Mouse (Mus musculus): ENCODE measurements around the gene Klf2. TPM values are rescaled to one million over a fixed set of nuclear protein-coding genes. Genes with fewer than 3 reads are reported as not detected.

Gene Klf2
- polyA plus RNA-seq, 3 experiments from 2014 or later = 21.0 to 28.1 (median 24.3) TPM

DNA sequence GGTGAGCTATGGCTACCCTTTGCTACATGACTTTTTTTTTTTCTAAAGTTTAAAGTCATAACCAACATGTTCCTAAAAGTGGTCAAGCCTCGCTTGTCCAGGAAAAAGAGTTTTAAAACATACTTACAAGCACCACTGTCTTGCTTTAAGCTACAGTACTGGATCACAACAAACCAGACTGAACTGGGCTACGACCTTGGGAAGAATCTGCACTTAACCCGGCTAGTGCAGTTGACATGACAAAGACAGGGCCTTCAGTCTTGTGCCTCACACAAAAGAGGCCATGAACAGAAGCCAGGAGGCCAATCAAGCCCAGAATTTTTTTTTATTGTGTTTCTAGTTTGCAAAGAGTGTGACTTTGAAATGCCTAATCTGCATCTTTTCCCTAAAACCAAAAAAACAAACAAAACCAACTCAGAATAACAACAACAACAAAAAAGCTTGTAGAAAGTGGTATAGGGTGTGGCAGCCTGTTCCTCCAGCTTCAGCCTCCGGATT, 15.4 kb downstream of the Klf2 start:
- ATAC-seq = no peak

DNA sequence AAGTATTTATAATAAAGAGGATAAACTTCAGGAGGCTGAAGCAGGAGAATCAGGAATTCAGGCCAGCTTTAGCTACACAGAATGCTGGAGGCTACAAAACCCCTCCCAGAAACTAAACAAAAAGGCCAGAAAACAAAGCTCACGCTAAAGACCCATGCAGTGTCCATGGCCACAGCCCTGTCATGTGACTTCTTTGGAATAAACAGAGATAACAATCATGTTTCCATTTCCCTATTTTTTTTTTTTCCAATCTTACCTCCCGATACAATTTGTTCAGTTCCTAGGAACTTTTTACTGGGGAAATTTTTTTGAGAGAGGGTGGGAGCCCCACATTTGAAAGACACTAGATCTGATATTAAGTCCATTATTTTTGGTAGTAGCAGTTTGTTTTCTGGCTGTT, 17.4 kb downstream of the Klf2 start:
- no peak for ATAC-seq

DNA sequence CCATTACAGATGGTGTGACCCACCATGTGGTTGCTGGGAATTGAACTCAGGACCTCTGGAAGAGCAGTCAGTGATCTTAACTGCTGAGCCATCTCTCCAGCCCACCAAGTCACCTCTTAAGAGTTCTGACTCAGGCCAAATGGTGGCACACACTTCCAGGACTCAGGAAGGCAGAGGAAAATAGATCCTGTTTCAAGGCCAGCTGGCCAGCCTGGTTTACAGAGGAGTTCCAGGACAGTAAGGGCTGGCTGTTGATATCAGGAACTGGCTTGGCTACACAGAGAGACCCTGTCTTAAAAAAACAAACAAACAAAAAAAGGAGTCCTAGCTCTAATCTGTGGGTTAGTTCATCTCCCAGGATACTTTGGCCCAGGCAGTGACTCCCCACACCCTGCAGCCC, 18.2 kb downstream of the Klf2 start:
- ATAC-seq = no peak

DNA sequence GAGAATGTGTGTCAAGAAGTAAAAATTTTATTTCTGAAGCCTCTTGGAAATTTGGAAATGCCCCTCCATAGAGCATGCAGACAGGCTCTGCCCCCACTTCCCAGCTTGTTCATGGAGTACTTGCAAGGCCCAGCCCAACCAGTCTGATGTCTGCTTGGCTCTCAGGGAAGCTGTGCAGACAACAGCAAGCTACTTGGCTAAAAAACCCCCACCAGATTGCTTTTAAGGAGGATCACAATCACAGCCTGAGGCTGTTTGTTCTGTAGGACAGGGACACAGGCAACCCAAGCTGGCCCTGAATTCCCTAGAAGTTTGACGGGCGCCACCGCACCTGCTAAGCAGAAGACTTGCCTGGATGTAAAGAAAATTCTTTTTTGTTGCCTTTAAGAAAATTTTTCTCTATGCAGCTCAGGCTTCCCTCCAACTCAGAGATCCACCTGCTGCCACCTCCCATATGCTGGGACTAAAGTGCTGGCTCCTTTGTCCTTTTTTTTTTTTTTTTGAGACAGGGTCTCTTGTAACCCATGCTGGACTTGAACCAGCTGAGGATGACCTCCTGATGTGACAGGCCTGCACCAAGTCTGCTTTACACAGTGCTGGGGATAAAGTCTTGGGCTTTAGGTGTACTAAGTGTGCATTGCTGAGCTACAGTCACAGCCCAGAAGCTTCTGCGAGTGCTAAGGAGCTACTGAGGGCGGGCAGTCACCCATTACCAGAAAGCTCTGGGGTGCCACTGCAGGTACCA, 23.9 kb downstream of the Klf2 start:
- no peak for ATAC-seq

DNA sequence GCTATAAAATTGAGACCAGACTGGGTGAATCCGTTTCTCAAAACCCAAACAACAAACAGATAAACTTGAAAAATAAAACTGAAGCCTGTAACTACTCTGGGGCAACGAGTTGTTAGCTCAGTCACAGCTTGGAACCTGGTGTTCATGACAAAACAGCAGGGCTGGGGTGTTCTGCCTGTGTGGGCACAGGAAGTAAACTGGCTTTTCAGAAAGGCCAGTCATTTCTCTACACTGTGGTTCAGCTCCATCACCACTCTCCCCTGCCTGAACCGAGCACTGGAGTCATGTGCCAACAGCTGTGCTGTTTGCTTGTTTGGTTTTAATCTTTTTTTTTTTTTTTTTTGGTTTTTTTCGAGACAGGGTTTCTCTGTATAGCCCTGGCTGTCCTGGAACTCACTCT, 24.9 kb downstream of the Klf2 start:
- peak; percentile 96 for ATAC-seq

DNA sequence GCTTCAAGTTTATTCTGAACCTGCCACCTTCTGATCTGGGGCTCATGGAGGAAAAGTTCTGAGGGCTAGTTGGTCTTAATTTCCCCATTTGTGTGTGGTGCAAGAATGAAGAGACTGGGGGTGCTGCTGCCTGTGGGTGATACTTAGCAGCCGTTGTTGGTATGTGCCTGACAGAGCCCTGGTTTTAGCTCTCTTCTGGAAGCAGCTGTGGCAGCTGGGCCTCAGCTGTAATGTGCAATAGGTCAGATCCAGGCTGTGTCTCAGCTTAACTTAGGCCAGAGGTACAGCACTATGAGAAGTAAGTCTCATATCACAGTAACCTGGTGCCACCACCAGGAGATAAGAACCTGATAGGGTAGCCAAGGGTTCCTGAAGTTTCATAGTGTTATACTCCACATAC, 28.7 kb downstream of the Klf2 start:
- no peak for ATAC-seq

DNA sequence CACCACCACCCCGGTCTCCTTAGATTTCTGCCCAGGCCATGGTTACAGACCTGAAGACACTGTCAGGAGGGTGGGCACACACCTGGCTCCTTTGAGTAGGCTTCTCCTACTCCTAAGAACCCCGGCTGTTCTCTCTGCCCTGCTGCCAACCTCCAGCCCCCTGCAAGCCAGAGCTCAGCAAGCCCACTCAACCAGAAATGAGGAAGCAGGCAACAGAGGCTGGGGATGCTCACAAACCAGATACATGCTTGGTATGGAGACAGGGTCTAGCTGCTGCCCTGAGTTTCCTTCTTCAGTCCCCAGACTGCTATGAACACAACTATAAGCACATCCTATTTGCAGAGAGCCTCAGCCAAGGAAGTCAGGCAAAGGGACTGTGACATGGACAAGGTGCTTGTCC, 29.3 kb downstream of the Klf2 start:
- no peak for ATAC-seq

DNA sequence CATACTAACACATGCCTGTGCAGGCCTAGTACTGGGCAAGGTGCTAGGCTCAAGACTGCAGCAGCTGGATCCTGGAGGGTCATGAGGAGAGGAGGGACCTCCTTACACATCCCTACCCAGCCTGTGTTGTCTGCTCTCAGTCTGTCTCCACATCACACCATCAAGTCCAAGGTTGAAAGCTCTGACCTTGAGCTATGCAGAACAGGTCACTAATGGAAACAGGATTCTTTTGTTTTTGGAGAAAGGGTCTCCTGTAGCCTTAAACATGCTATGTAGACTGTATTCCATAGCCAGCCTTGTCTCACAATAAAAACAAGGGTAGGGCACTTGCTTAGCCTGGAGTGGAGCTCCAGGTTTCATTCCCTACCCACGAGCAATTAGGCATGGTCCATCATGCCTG, 30.1 kb downstream of the Klf2 start:
- no peak for ATAC-seq

DNA sequence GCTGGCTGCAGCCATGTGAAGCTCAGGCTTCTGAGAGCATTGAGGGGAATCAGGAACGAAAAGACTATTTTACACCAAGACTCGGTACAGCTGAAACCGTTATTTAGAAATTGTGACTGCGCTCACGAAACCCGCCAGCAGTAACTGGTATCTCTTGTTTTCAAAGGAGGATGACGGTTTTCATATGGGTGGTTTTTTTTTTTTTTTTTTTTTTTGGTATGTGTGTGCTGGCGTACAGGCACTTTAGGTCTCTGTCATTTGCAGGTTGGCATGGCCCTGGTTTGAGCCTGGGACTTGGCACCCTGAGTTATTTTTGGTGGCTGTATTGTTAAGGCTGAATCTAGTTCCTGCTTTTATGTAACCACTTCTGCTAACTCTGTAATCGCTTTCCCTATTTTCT, 31.0 kb downstream of the Klf2 start:
- no peak for ATAC-seq

DNA sequence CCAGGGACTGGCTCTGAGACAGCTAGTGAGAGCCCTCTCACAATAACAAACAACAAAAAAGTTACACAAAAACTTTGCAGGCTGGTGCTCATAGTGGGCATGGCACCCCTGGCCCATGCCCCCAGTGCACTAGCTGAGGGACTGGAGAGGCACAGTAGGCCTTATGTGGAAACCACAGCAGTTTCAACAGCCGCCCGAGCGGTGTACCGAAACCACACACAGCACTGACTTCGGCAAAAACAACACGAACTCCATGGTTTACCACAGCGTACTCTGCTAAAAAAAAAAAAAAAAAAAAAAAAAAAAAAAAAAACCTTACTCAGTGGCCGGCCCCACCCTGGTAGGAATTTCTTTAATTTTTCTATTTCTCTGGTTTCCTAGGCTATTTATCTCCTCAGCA, 31.9 kb downstream of the Klf2 start:
- peak; percentile 46 for ATAC-seq

DNA sequence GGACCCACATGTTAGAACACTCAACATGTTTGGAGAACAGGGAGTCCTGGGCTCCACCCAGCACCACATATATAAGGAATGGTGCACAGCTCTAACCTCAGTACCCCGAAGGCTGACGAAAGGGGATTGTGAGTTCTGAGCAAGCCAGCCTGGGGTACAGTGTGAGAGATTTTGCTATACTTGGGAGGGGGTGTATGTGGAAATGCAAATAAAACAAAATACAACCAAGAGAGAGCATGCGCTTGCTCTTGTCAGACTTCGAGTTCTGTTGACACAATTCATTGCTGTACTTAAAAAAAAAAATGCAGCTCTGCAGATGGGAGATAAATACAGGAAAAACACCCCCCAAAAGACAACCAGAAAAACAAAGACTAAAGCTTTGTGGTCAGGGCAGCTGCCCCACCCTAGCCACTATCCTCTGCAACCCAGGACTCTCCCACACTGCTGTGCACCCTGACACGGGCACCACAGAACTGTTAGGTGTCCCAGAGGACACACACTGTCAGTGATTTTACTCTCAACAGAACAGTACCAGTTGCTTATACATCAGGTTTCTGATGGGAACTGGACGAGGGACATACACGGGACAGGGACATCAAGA, 32.7 kb downstream of the Klf2 start:
- no peak for ATAC-seq

DNA sequence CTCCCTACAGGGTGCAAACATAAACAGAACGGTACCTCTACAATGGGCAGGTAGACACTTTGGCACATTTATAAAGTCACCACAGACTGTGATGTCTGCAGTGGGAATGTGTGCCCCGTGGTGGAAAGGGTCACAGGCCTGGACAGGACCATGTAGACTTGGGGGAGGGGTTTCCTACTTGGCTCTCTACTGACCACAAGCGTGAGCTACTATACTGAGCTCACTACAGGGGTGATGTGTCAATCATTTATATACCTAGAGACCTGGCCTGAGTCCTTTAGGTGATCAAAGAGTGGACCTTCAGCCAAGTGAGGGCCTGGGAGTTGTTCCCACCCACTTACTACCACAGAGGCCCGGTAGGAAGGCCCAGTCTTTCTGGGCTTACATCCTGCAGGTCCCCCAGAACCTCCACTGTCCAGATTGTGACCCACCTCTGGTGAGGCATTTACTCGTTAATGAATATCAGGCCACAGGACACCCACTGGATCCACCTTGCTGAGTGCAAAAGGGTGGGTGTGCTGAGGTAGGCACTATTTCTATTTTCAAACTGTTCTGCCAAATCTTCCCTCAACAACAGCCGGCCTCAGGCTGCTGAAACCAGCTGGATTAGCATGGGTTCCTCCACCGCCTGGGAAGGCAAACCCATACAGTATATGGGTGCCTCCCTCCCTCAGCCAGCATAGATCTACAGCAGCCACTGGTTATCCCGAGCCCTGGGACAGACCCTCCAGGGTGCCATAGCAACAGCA, 34.3 kb downstream of the Klf2 start:
- peak; percentile 5 for ATAC-seq

DNA sequence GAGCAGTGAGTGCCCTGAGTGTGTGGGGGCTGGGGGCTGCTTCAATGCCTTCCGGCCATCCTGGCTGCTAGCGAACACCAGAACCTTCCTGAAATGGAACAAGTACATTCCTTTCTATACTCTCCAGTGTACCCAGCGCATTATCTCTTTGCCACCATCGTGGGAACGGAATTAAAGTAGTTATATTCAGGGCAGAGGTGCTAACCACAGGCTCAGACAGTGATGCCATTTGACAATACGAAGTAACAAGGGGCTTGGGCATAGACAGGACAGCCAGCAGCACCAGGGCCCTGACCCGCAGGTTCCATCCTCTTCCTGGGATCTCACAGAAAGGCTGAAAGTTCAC, 34.8 kb downstream of the Klf2 start:
- ATAC-seq = peak; percentile 8

DNA sequence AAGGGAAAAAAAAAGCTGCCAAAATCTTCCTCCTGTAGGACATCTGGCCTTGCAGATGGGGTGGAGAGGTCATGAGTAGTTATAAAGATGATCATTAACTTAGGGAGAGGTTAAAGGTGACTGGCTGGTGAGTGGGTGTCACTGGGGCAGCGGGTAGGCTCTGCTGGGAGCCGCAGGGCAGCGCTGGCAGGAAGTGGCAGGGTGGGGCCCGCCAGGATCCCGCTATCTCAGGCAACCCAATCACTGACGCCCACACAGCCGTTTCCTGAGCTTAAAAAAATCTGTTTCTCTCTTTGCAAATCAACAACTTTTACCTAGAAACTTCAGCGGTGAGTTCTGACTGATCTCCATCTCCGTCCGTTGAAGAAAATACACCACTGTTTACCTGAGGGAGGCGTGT, 35.4 kb downstream of the Klf2 start:
- ATAC-seq = peak; percentile 77

DNA sequence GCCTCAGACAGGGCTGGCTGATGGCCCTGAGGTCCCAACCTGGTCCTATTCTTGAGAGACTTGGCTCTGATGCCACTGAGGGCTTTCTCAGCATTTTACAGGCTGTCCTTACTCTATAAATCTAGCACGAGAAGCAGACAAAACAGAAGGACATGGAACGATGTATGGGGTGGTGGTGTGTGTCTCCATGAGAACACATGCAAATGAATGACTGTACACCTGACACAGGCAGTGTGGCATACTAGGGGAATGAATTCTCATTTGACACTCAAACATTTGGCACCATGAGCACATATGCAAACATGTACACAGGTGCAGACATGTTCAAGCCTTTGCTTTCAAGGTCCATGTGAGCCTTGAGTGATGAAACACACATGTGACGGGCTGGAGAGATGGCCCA, 37.8 kb downstream of the Klf2 start:
- ATAC-seq = no peak

DNA sequence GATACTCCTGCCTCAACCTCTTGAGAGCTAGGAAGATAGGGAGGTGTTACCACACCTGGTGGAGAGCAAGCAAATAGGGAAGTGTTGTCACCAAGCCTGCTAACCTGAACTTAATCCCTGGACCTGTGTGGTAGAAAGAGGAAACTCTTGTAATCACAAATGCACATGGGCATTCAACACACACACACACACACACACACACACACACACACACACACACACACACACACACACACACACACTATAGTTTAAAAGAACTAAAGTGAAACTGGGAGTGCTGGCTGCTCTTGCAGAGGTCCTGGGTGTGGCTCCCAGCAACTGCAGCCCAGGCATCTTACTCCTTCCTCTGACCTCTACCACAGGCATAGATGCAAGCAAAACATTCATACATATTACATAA, 41.3 kb downstream of the Klf2 start:
- peak; percentile 68 for ATAC-seq

DNA sequence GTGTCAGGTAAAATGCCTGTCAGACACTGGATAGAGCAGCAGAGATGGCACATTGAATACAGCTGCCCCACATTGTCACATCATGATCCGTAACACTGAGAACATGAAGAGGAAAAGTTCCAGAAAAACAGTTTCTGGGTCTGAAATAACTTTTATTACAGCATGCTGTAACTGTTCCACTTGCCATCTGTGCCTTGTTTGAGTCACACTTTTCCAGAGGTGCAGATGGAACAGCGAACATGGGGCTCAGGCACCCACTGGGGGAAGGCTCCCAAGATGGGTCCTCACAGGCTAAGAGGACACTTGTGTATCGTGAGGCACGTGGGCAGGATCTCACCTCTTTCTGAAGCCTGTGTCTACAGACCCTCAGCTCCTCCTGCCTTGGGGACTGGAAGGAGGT, 43.9 kb downstream of the Klf2 start:
- ATAC-seq = no peak

DNA sequence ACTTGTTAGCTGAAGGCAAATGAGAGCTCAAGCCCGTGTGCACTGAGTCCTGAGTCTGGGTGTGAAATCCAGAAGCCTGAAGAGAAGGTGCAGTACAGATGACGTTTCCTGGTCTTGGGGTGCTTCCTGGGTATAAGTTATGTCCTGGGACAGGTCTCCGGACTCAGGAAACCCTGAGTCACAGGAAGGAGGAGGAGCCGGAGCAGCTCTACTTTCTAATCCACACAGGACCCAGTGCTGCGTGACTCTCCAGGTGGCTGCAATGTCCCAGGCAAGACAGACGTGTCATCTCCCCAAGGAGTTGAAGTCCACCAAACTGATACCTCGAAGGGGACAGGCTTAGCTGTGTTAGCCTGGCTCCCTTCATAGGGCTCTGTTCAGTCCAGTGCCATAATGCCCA, 44.6 kb downstream of the Klf2 start:
- no peak for ATAC-seq

DNA sequence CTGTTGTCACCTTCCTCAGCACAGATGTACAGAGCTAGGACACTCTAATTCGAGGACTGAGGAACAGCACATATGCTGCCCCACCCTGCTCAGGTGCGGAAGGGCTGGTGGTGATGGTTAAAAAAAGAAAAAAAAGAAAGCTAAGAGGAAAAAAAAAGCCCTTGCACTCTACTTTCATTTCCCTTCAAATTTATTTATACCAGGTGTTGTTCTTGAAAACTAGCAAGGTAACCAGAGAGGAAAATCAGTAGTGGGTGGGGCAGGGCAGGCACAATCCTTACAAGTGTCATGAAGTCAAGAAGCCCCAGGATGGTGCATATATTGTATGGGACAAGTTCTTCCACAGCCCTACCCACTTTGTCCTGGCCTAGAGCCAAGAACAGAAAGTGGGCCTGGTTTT, 46.2 kb downstream of the Klf2 start:
- peak; percentile 30 for ATAC-seq

DNA sequence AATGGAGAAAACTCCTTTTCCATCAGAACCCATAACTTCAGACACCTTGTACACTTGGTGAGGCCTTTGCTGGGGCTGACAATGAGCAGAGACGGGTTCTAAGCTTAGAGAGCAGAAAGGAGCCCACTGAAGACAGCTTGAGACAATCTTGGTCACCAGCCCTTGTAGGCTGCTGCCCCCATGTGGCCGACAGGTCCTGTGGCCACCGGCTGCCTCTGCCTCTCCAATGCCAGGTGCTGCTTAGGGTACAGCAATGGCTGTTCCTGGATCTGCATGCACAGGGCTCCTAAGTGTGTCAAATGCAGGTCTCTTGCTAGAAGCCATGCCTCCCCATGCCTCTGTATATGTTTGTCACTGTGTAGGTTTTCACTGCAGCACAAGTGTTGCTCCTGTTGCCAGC, 47.0 kb downstream of the Klf2 start:
- peak; percentile 70 for ATAC-seq

DNA sequence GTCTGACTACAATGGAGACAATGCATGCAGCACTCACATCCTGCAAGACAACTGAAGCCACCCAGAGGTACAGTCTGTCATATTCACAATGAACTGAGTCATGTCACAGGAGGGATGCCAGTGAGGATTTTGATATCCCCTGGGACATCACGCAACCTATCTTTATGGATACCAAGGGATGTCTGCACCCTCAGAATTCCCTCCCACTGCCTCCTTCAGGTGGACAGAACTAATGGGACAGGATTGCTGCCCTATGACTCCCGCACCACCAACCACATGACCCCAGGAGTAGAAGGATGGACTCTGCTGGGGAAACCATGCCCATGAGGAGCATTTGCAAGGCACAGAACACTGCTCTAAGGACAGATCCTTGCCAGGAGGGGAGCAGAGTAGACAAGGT, 47.6 kb downstream of the Klf2 start:
- ATAC-seq = no peak

Data from inflammation-experienced regulatory T-cells, adult 6 months (primary cell).